26 mouse cellular contexts compared by ENCODE assay signal in the genomic region with DNA sequence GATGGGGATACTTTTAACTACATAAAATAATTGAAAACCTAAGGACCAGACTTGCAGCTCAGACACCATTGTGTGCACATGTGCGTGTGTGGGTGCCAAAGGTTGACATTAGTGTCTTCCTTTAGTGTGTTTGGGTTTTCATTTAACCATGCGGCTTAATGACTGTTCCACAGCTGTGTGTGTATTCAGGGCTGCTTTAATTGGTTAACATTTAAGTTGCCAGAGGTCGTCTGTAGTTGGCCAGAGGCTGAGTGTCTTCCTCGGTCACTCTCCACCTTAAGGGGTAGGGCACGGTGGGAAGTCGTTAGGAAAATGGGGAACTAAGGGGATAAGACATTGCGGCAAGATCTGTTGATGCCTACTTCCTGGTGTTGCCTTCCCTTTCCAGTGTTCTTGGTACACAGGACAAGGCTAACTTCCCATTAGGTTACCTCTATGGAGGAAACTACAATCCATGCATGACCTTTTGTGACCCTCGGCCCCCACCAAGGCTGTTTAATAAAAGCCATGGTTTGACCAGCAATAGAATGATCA. TPM values are rescaled to one million over a fixed set of nuclear protein-coding genes. Genes with fewer than 3 reads are reported as not detected.
DNase-seq lines count a peak whose midpoint lies in the region; ATAC-seq and TF ChIP-seq lines count a peak whose summit lies in the region.
"Had no signal": no experiment of that assay in that cellular context is flagged by ENCODE, and none has a peak within 500 bp of the region (broad histone marks: within the 10 kb centered on the region; RNA-seq: fewer than 3 reads in every experiment).

No protein-coding gene starts in this region.

- WGBS in hindbrain, embryonic 14.5 days = 70% methylated on average over 8 of the region's 8 CpGs
- WGBS in hindbrain, postnatal 0 days = 71% methylated on average over 8 of the region's 8 CpGs

- 0 out of 4 replicates have a peak, but pooled peaks cover 0 to 2% of the 10 kb centered on the region in 2 experiments for H3K36me3 ChIP-seq in MEL (ENCODE audit: control insufficient read depth in 1 of 2, insufficient read depth in 2 of 2, low read length in 2 of 2)
- H3K36me3 ChIP-seq in hindbrain, embryonic 14.5 days (replicated peaks; ENCODE audit: control insufficient read depth, insufficient read depth) = no peaks in the 10 kb centered on the region
- H3K36me3 ChIP-seq in hindbrain, postnatal 0 days (ENCODE audit: insufficient read depth, low read length) = no peaks in the 10 kb centered on the region
- H3K36me3 ChIP-seq: heart, embryonic 13.5 days; hindbrain, embryonic 10.5 days had no signal

- no peak for TF ChIP-seq EP300 in MEL (IDR thresholded peaks at IDR 0.05; ENCODE audit: low read depth in 1 of 2, low read length in 2 of 2)

- no peak for TF ChIP-seq CTCF in MEL (IDR thresholded peaks at IDR 0.05 in 2 of 3, conservative IDR thresholded peaks at IDR 0.05 in 1 of 3; ENCODE audit: control insufficient read depth in 1 of 3, insufficient read depth in 1 of 3, low read depth in 2 of 3, low read length in 3 of 3, poor library complexity in 1 of 3, severe bottlenecking in 1 of 3)
- no peak for TF ChIP-seq CTCF in hindbrain, postnatal 0 days (IDR thresholded peaks at IDR 0.05; ENCODE audit: low read depth)

- 0 out of 4 replicates have a peak, but pooled peaks cover 0 to 4% of the 10 kb centered on the region in 2 experiments for H3K4me1 ChIP-seq in MEL (ENCODE audit: control insufficient read depth in 1 of 2, insufficient read depth in 2 of 2, low read length in 2 of 2)
- H3K4me1 ChIP-seq in hindbrain, embryonic 14.5 days (replicated peaks; ENCODE audit: control insufficient read depth, insufficient read depth, low read length) = no peaks in the 10 kb centered on the region
- no peaks in the 10 kb centered on the region for H3K4me1 ChIP-seq in hindbrain, postnatal 0 days (ENCODE audit: insufficient read depth, low read length)
- H3K4me1 ChIP-seq: heart, embryonic 13.5 days; hindbrain, embryonic 10.5 days had no signal

- no peak for TF ChIP-seq RAD21 in MEL (IDR thresholded peaks at IDR 0.05; ENCODE audit: low read depth, low read length)

- no peak for TF ChIP-seq POLR2A in MEL (IDR thresholded peaks at IDR 0.05; ENCODE audit: control insufficient read depth in 1 of 2, insufficient read depth in 1 of 2, low read depth in 1 of 2, low read length in 2 of 2, poor library complexity in 1 of 2)

- H3K27me3 ChIP-seq in MEL (ENCODE audit: control insufficient read depth in 1 of 2, insufficient read depth in 2 of 2, low read length in 2 of 2) = no peaks in the 10 kb centered on the region
- no peaks in the 10 kb centered on the region for H3K27me3 ChIP-seq in hindbrain, embryonic 14.5 days (ENCODE audit: control insufficient read depth, insufficient read depth, low read length)
- H3K27me3 ChIP-seq in hindbrain, postnatal 0 days (ENCODE audit: insufficient read depth, low read length) = no peaks in the 10 kb centered on the region
- H3K27me3 ChIP-seq: heart, embryonic 13.5 days had no signal

- no peaks in the 10 kb centered on the region for H3K9me3 ChIP-seq in MEL (replicated peaks; ENCODE audit: insufficient read depth, low read length)
- no peaks in the 10 kb centered on the region for H3K9me3 ChIP-seq in hindbrain, embryonic 14.5 days (ENCODE audit: control insufficient read depth, low read length)
- H3K9me3 ChIP-seq in hindbrain, postnatal 0 days (ENCODE audit: low read length) = no peaks in the 10 kb centered on the region
- H3K9me3 ChIP-seq: heart, embryonic 13.5 days; hindbrain, embryonic 10.5 days had no signal

- no peak for ATAC-seq in inflammation-experienced regulatory T-cells, adult 6 months
- no peak for ATAC-seq in hindbrain, embryonic 14.5 days (ENCODE audit: low FRiP score)
- ATAC-seq in hindbrain, postnatal 0 days = no peak
- ATAC-seq: forebrain, embryonic 14.5 days; hindbrain, embryonic 16.5 days; intestine, embryonic 16.5 days; lung, postnatal 0 days had no signal

- H3K4me2 ChIP-seq in hindbrain, embryonic 14.5 days (replicated peaks) = no peak overlapping the region
- H3K4me2 ChIP-seq in hindbrain, postnatal 0 days (ENCODE audit: low read depth, low read length) = no peak overlapping the region
- H3K4me2 ChIP-seq: heart, embryonic 13.5 days had no signal

- no peak overlapping the region for H3K4me3 ChIP-seq in MEL (ENCODE audit: control insufficient read depth in 1 of 2, insufficient read depth in 1 of 2, low read depth in 2 of 2, low read length in 2 of 2)
- no peak overlapping the region for H3K4me3 ChIP-seq in hindbrain, embryonic 14.5 days (replicated peaks; ENCODE audit: low read length)
- no peak overlapping the region for H3K4me3 ChIP-seq in hindbrain, postnatal 0 days (ENCODE audit: low read length)
- H3K4me3 ChIP-seq: heart, embryonic 13.5 days; hindbrain, embryonic 10.5 days had no signal

- H3K9ac ChIP-seq in MEL (ENCODE audit: control insufficient read depth, low read depth, low read length, poor library complexity, severe bottlenecking) = no peak overlapping the region
- H3K9ac ChIP-seq in hindbrain, embryonic 14.5 days = no peak overlapping the region
- H3K9ac ChIP-seq in hindbrain, postnatal 0 days (replicated peaks; ENCODE audit: low read length) = no peak overlapping the region
- H3K9ac ChIP-seq: heart, embryonic 13.5 days had no signal

- DNase-seq in kidney, adult 11 months = peak; percentile 29
- no peak for DNase-seq in kidney, postnatal 10 days
- DNase-seq in MEL (ENCODE audit: low read depth, low spot score) = peak; percentile 33
- peak; percentile 27 to 37 for DNase-seq in kidney, adult 8-10 months
- peak; percentile 36 to 37 for DNase-seq in kidney, postnatal 36 days
- DNase-seq in hindbrain, embryonic 14.5 days (ENCODE audit: low spot score) = no peak
- DNase-seq in hindbrain, postnatal 0 days (ENCODE audit: low spot score) = no peak
- DNase-seq: adrenal gland, adult 2 months; adrenal gland, postnatal 36 days; cerebellum, adult 18-20 months; cerebellum, postnatal 14 days; gastrocnemius, postnatal 14 days; heart, postnatal 10 days; layer of hippocampus, adult 9-11 months; lung, postnatal 4 days; midbrain, embryonic 14.5 days; right cerebral cortex, postnatal 4 days; thymus, adult 2 months; thymus, postnatal 36 days had no signal

- no peaks in the 10 kb centered on the region for H3K79me2 ChIP-seq in MEL (ENCODE audit: control insufficient read depth, insufficient read depth, low read length, poor library complexity)

- no peak overlapping the region for H3K27ac ChIP-seq in MEL (ENCODE audit: control insufficient read depth, low read depth, low read length)
- H3K27ac ChIP-seq in hindbrain, embryonic 14.5 days = no peak overlapping the region
- no peak overlapping the region for H3K27ac ChIP-seq in hindbrain, postnatal 0 days
- H3K27ac ChIP-seq: heart, embryonic 13.5 days; hindbrain, embryonic 10.5 days had no signal

TF ChIP-seq in MEL, 35 proteins besides CTCF, POLR2A, EP300 and RAD21:
- no peak for TF ChIP-seq UBTF (IDR thresholded peaks at IDR 0.05; ENCODE audit: borderline replicate concordance, insufficient read depth, low read depth, low read length)
- no peak for TF ChIP-seq USF2 (IDR thresholded peaks at IDR 0.05; ENCODE audit: borderline replicate concordance in 1 of 2, insufficient read depth in 1 of 2, low read depth in 1 of 2, low read length in 2 of 2)
- no peak for TF ChIP-seq MEF2A (IDR thresholded peaks at IDR 0.05; ENCODE audit: extremely low read depth, insufficient replicate concordance, low read depth, low read length, poor library complexity, severe bottlenecking)
- no peak for TF ChIP-seq SIN3A (IDR thresholded peaks at IDR 0.05; ENCODE audit: low read length)
- TF ChIP-seq CHD1 (IDR thresholded peaks at IDR 0.05; ENCODE audit: low read depth, low read length) = no peak
- TF ChIP-seq TCF12 (IDR thresholded peaks at IDR 0.05; ENCODE audit: low read depth, low read length) = no peak
- no peak for TF ChIP-seq MXI1 (IDR thresholded peaks at IDR 0.05; ENCODE audit: low read depth, low read length)
- no peak for TF ChIP-seq E2F4 (IDR thresholded peaks at IDR 0.05; ENCODE audit: borderline replicate concordance, low read depth, low read length)
- TF ChIP-seq POLR2AphosphoS5 (IDR thresholded peaks at IDR 0.05; ENCODE audit: borderline replicate concordance, low read depth, low read length) = no peak
- no peak for TF ChIP-seq SMC3 (IDR thresholded peaks at IDR 0.05; ENCODE audit: low read depth, low read length)
- TF ChIP-seq BHLHE40 (IDR thresholded peaks at IDR 0.05; ENCODE audit: borderline replicate concordance, low read depth, low read length) = no peak
- TF ChIP-seq NELFE (IDR thresholded peaks at IDR 0.05; ENCODE audit: low read depth, low read length) = no peak
- TF ChIP-seq ZNF384 (IDR thresholded peaks at IDR 0.05; ENCODE audit: low read depth, low read length) = no peak
- no peak for TF ChIP-seq GATA1 (IDR thresholded peaks at IDR 0.05; ENCODE audit: low read depth, low read length)
- TF ChIP-seq GABPA (IDR thresholded peaks at IDR 0.05; ENCODE audit: low read depth, low read length) = no peak
- TF ChIP-seq MAFK (IDR thresholded peaks at IDR 0.05; ENCODE audit: borderline replicate concordance, low read depth, low read length) = no peak
- TF ChIP-seq MYC (IDR thresholded peaks at IDR 0.05; ENCODE audit: low read depth, low read length) = no peak

RNA-seq across cellular contexts. Expression of a gene that starts 53.6 kb away (rescaled TPM):
- not detected in 2 replicates for total RNA-seq in MEL (2012; rRNA removed)
- not detected for polyA plus RNA-seq in MEL (2012; ENCODE audit: insufficient read depth in 1 of 2, insufficient read length in 2 of 2, low read depth in 1 of 2, low replicate concordance in 2 of 2, missing spikeins in 1 of 2)
- polyA plus RNA-seq in inflammation-experienced regulatory T-cells, adult 6 months (2017; shearing (Covaris generic)) = not detected
- 63.9 and 71.1 TPM in 2 replicates for polyA plus RNA-seq in hindbrain, embryonic 14.5 days (2014; fragmentation: Nextera tagmentation; extraction: Ambion mirVana)
- total RNA-seq in hindbrain, postnatal 0 days (2014; rRNA removed) = 30.0 and 31.6 TPM in 2 replicates
- polyA plus RNA-seq in hindbrain, postnatal 0 days (2015; fragmentation: Nextera tagmentation; extraction: Ambion mirVana) = 76.4 and 89.4 TPM in 2 replicates

Comparison
In these comparisons a context has a peak if more than half of its experiments do, and no peak if none do; other contexts are left out.
1. DNase-seq: peak in kidney, adult 11 months (single experiment), MEL (single experiment), kidney, adult 8-10 months (2 of 2) and kidney, postnatal 36 days (2 of 2); none in kidney, postnatal 10 days (single experiment), hindbrain, embryonic 14.5 days (single experiment) and hindbrain, postnatal 0 days (single experiment).
2. RNA of a gene that starts 53.6 kb away (polyA plus RNA-seq): 76.4 to 89.4 TPM in hindbrain, postnatal 0 days and 63.9 to 71.1 TPM in hindbrain, embryonic 14.5 days; not detected in inflammation-experienced regulatory T-cells, adult 6 months and not detected in MEL; every median in the first group is over 10 times any median in the second.